Mouse (Mus musculus) liver, embryonic 11.5 days (tissue): ENCODE results near the gene C1qtnf9. TPM values are rescaled to one million over a fixed set of nuclear protein-coding genes. Genes with fewer than 3 reads are reported as not detected.

Source experiments
- ATAC-seq: fragments of 200-750 bp; cut with Nextera tagmentation; replicated peaks from 2 replicates; pipeline ENCODE4 v1.8.0; 2017; ENCODE audit warnings: moderate number of reproducible peaks, mild to moderate bottlenecking, moderate TSS enrichment, moderate library complexity; ENCODE audit not compliant: low FRiP score
- DNase-seq: peaks from one replicate; pipeline ENCODE4 v3.0.0-alpha.2; 2017; ENCODE audit warnings: low spot score
- H3K27ac ChIP-seq: fragments of 300-500 bp; sonication (generic); 2 replicates; pipeline ENCODE4 v1.5.1; 2014; ENCODE audit warnings: mild to moderate bottlenecking, low read depth, low read length, control low read depth
- H3K27me3 ChIP-seq: fragments of 300-500 bp; sonication (generic); replicated peaks from 2 replicates; pipeline ENCODE4 v1.6.1; 2014; ENCODE audit warnings: low read length, mixed read lengths; ENCODE audit not compliant: control insufficient read depth, insufficient read depth
- H3K36me3 ChIP-seq: fragments of 300-500 bp; sonication (generic); 2 replicates; pipeline ENCODE4 v1.6.1; 2014; ENCODE audit warnings: mild to moderate bottlenecking, low read length, moderate library complexity, mixed read lengths; ENCODE audit not compliant: control insufficient read depth, insufficient read depth
- H3K4me1 ChIP-seq: fragments of 300-500 bp; sonication (generic); replicated peaks from 2 replicates; pipeline ENCODE4 v1.6.1; 2014; ENCODE audit warnings: low read length, mixed read lengths; ENCODE audit not compliant: control insufficient read depth, insufficient read depth
- H3K4me2 ChIP-seq: fragments of 300-500 bp; sonication (generic); 2 replicates; pipeline ENCODE4 v1.6.1; 2014; ENCODE audit warnings: mild to moderate bottlenecking, control low read depth, moderate library complexity
- H3K4me3 ChIP-seq: fragments of 300-500 bp; sonication (generic); 2 replicates; pipeline ENCODE4 v1.5.1; 2014; ENCODE audit warnings: low read depth, low read length, control low read depth
- H3K9ac ChIP-seq: fragments of 300-500 bp; sonication (generic); 2 replicates; pipeline ENCODE4 v1.6.1; 2014; ENCODE audit warnings: low read depth, low read length, control low read depth
- H3K9me3 ChIP-seq: fragments of 300-500 bp; sonication (generic); 2 replicates; pipeline ENCODE4 v1.6.1; 2016; ENCODE audit warnings: low read length, inconsistent platforms, mixed read lengths; ENCODE audit not compliant: control insufficient read depth
- WGBS: fragments of 180-500 bp; shearing (Covaris S2); extraction: QIAGEN DNeasy Blood & Tissue Kit; methylation state at CpG from one replicate; pipeline ENCODE4 v1.1.7; 2014; 5-methylcytosine and 5-hydroxymethylcytosine counted together
- polyA plus RNA-seq: library from polyadenylated mRNA; unstranded; fragments of >200 nt; fragmentation: Nextera tagmentation; extraction: Ambion mirVana; gene quantifications from 2 replicates; pipeline ENCODE4 v1.2.1, GENCODE M21; 2014

Gene C1qtnf9
- polyA plus RNA-seq, 1 experiment from 2014 or later = 0.19 TPM

GRCm38 (mm10) chr14:60799762-60800728 is 32.1 kb downstream of the C1qtnf9 start:
- ATAC-seq = no peak
- no peak overlapping the region for H3K9ac ChIP-seq

DNA sequence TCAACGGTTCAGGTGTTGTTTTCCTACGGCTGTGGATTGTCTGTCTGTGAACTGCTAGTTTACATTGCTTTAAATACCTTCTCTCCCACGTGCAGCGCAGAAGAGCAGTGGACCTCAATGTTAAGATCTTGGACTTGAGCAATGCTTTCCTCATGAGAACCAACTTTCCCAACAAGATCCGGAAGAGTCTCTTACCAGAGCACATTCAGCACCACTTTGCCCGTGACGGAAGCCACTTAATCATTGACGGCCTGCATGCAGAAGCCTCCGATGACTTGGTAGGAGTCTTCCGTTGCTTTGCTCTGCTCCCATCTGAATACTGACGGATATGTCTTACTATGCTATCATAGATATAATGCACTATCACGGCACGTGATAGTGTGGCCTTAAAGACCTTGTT is 34.1 kb downstream of the C1qtnf9 start:
- Histone ChIP-seq H3K9ac (no peak overlapping the region), H3K27ac (no peak overlapping the region), H3K4me1 (peaks cover under 1% of the 10 kb centered on the region), H3K4me2 (no peak overlapping the region), H3K27me3 (no peaks in the 10 kb centered on the region), H3K9me3 (no peaks in the 10 kb centered on the region), H3K4me3 (no peak overlapping the region), H3K36me3 (peaks cover 3% of the 10 kb centered on the region; the same call in 1 of the 2 replicates)
- ATAC-seq (no peak), DNase-seq (no peak)
- 93% methylated on average over 13 of the region's 13 CpGs for WGBS

More at GRCm38 (mm10) chr14:60799762-60800728, 32.1 kb downstream of the C1qtnf9 start:
- H3K9me3 ChIP-seq = no peaks in the 10 kb centered on the region
- H3K27me3 ChIP-seq = no peaks in the 10 kb centered on the region
- no peak overlapping the region for H3K4me2 ChIP-seq
- no peaks in the 10 kb centered on the region for H3K4me1 ChIP-seq
- no peak for DNase-seq
- H3K27ac ChIP-seq = no peak overlapping the region
- peaks cover 3% of the 10 kb centered on the region; the same call in 1 of the 2 replicates for H3K36me3 ChIP-seq
- 49% methylated on average over 9 of the region's 9 CpGs for WGBS
- H3K4me3 ChIP-seq = no peak overlapping the region

- H3K27ac ChIP-seq = no peak overlapping the region
- ATAC-seq (no peak), DNase-seq (no peak)
- no peak overlapping the region for H3K4me3 ChIP-seq
- no peaks in the 10 kb centered on the region for H3K9me3 ChIP-seq
- H3K27me3 ChIP-seq = no peaks in the 10 kb centered on the region
- peaks cover 4% of the 10 kb centered on the region for H3K4me1 ChIP-seq
- 86% methylated on average over 9 of the region's 9 CpGs for WGBS
- H3K4me2 ChIP-seq = no peak overlapping the region
- no peak overlapping the region for H3K9ac ChIP-seq
- H3K36me3 ChIP-seq = peaks cover 3% of the 10 kb centered on the region; the same call in 1 of the 2 replicates
These were observed 37.0 kb downstream of the C1qtnf9 start for GRCm38 (mm10) chr14:60804978-60805377.

- Histone ChIP-seq H3K27ac (no peak overlapping the region), H3K9me3 (no peaks in the 10 kb centered on the region), H3K27me3 (no peaks in the 10 kb centered on the region), H3K9ac (no peak overlapping the region), H3K4me1 (peaks cover 4% of the 10 kb centered on the region), H3K36me3 (peaks cover 3% of the 10 kb centered on the region; the same call in 1 of the 2 replicates), H3K4me3 (no peak overlapping the region), H3K4me2 (no peak overlapping the region)
- ATAC-seq (no peak), DNase-seq (no peak)
- WGBS = 85% methylated on average over 1 of the region's 1 CpGs
These were observed 37.9 kb downstream of the C1qtnf9 start for GRCm38 (mm10) chr14:60805871-60806270.

DNA sequence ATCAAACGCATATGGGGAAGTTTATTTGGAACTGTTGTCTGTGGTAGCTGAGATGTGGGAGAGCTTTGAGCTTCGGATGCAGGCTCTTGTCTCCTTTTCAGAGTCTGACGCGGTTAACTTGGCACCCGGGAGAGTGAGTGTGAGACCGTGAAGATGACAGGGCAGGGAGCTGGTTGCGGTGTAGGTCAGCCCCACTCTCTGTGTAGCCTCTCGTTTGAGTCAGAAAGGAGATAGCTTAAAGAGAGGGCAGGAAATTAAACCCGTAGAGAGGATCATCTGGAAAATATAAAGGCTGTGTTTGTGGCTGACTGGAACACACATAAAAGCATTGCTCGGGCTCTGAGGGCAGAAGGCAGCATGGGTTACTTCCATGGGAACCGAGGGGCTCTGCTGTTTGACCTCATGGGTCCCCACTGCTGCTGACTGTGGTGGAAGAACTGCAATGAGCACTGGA is 39.0 kb downstream of the C1qtnf9 start:
- WGBS = 65% methylated on average over 11 of the region's 11 CpGs
- H3K4me3 ChIP-seq = no peak overlapping the region
- ATAC-seq (no peak), DNase-seq (no peak)
- H3K36me3 ChIP-seq = peaks cover 3% of the 10 kb centered on the region; the same call in 1 of the 2 replicates
- H3K27me3 ChIP-seq = no peaks in the 10 kb centered on the region
- H3K9me3 ChIP-seq = no peaks in the 10 kb centered on the region
- peaks cover 4% of the 10 kb centered on the region for H3K4me1 ChIP-seq
- no peak overlapping the region for H3K4me2 ChIP-seq
- no peak overlapping the region for H3K27ac ChIP-seq
- no peak overlapping the region for H3K9ac ChIP-seq

DNA sequence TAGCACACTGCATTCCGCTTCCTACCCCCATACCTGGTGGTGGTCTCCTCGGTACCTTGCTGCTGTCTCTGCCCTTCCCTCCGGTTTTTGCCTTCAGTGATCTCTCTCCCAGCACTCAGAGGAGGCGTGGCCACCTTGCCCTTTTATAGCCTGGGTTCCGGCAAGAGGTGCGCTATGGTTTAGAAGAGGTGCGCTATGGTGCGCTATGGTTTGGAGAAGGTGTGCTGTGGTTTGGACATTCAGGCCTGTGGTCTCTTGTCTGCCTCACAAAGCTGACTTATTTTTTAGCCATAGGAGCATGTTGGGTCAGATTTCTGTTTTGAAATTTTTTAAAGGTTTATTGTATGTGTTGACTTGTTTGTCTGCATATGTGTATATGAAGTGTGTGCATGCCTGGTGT is 41.9 kb downstream of the C1qtnf9 start:
- H3K4me3 ChIP-seq = no peak overlapping the region
- H3K9me3 ChIP-seq = no peaks in the 10 kb centered on the region
- no peak overlapping the region for H3K27ac ChIP-seq
- 89% methylated on average over 8 of the region's 8 CpGs for WGBS
- H3K36me3 ChIP-seq = no peaks in the 10 kb centered on the region; the same call in 1 of the 2 replicates
- no peak for ATAC-seq
- DNase-seq = no peak
- peaks cover 4% of the 10 kb centered on the region for H3K4me1 ChIP-seq
- H3K27me3 ChIP-seq = no peaks in the 10 kb centered on the region
- H3K9ac ChIP-seq = no peak overlapping the region
- H3K4me2 ChIP-seq = no peak overlapping the region

GRCm38 (mm10) chr14:60811547-60811946 is 43.6 kb downstream of the C1qtnf9 start:
- Histone ChIP-seq H3K27me3 (no peaks in the 10 kb centered on the region), H3K4me3 (no peak overlapping the region), H3K36me3 (no peaks in the 10 kb centered on the region; the same call in 1 of the 2 replicates), H3K27ac (no peak overlapping the region), H3K9ac (no peak overlapping the region), H3K4me1 (peaks cover 4% of the 10 kb centered on the region), H3K9me3 (no peaks in the 10 kb centered on the region), H3K4me2 (no peak overlapping the region)
- ATAC-seq (no peak), DNase-seq (no peak)
- WGBS = 81% methylated on average over 4 of the region's 4 CpGs

- no peak overlapping the region for H3K4me3 ChIP-seq
- H3K4me1 ChIP-seq = no peaks in the 10 kb centered on the region
- no peaks in the 10 kb centered on the region; the same call in 1 of the 2 replicates for H3K36me3 ChIP-seq
- 89% methylated on average over 5 of the region's 5 CpGs for WGBS
- no peak overlapping the region for H3K9ac ChIP-seq
- DNase-seq (no peak), ATAC-seq (no peak)
- no peaks in the 10 kb centered on the region for H3K27me3 ChIP-seq
- no peaks in the 10 kb centered on the region for H3K9me3 ChIP-seq
- no peak overlapping the region for H3K27ac ChIP-seq
- H3K4me2 ChIP-seq = no peak overlapping the region
These were observed 47.2 kb downstream of the C1qtnf9 start for GRCm38 (mm10) chr14:60815098-60815497.
